Mouse (Mus musculus) forebrain, embryonic 13.5 days (tissue): Measurements from ENCODE around the gene Afmid. TPM values are rescaled to one million over a fixed set of nuclear protein-coding genes. Genes with fewer than 3 reads are reported as not detected.

Source experiments
- polyA plus RNA-seq: library from polyadenylated mRNA; unstranded; fragments of >200 nt; fragmentation: Nextera tagmentation; extraction: Ambion mirVana; gene quantifications from 2 replicates; pipeline ENCODE4 v1.2.1, GENCODE M21; 2015

Afmid gene
- polyA plus RNA-seq, 1 experiment from 2014 or later, result 7.5 TPM

Other genes with a start within 250 kb of the Afmid start
- 23.7 and 24.7 TPM in 2 replicates for gene Tnrc6c, start 171.6 kb upstream of the Afmid start, polyA plus RNA-seq
- gene Tmc8, start 43.8 kb upstream of the Afmid start, polyA plus RNA-seq, result 0.45 and 0.52 TPM in 2 replicates
- gene Tmc6, start 43.7 kb upstream of the Afmid start, polyA plus RNA-seq, result 1.8 and 2.1 TPM in 2 replicates
- gene 6030468B19Rik, start 28.3 kb upstream of the Afmid start, polyA plus RNA-seq, result not detected in 2 replicates
- gene Gm20708, start 16.3 kb upstream of the Afmid start, polyA plus RNA-seq, result 0.36 and 0.49 TPM in 2 replicates
- 15.9 and 17.4 TPM in 2 replicates for gene Syngr2, start 16.3 kb upstream of the Afmid start, polyA plus RNA-seq
- gene Tk1, start 168 bp downstream of the Afmid start, polyA plus RNA-seq, result 103 and 104 TPM in 2 replicates
- 231 and 243 TPM in 2 replicates for gene Birc5, start 23.3 kb downstream of the Afmid start, polyA plus RNA-seq
- gene Tmem235, start 34.8 kb downstream of the Afmid start, polyA plus RNA-seq, result not detected in 2 replicates
- gene Tha1, start 47.6 kb downstream of the Afmid start, polyA plus RNA-seq, result 2.3 and 2.5 TPM in 2 replicates
- 12.4 and 13.5 TPM in 2 replicates for gene Socs3, start 144.1 kb downstream of the Afmid start, polyA plus RNA-seq
- 42.7 and 47.7 TPM in 2 replicates for gene Pgs1, start 160.4 kb downstream of the Afmid start, polyA plus RNA-seq